Mouse (Mus musculus): Measurements from ENCODE around the gene Trim44. TPM values are rescaled to one million over a fixed set of nuclear protein-coding genes. Genes with fewer than 3 reads are reported as not detected.

Gene Trim44
- total RNA-seq, 2 experiments from 2014 or later: 176 to 181 TPM

GRCm38 (mm10) chr2:102409741-102410140 is 2.1 kb upstream of the Trim44 start:
- intact Hi-C loops (cut with DNase I): no loop called here
- DNase-seq (ENCODE audit: low spot score in 2 of 2): no peak

- intact Hi-C loops (cut with DNase I): no loop called here
- DNase-seq (ENCODE audit: low spot score in 2 of 2): no peak
Measured at GRCm38 (mm10) chr2:102406324-102407304, 1.0 kb downstream of the Trim44 start.

- no peak for DNase-seq (ENCODE audit: low spot score in 2 of 2)
- intact Hi-C loops (cut with DNase I): loop anchor here (5.0 kb wide), 1 partner anchor 497 kb away; no protein-coding TSS in a partner anchor
Measured at GRCm38 (mm10) chr2:102403982-102404381, 3.6 kb downstream of the Trim44 start.

GRCm38 (mm10) chr2:102403306-102403705 is 4.3 kb downstream of the Trim44 start:
- intact Hi-C loops (cut with DNase I): loop anchor here (5.0 kb wide), 1 partner anchor 496 kb away; no protein-coding TSS in a partner anchor
- no peak for DNase-seq (ENCODE audit: low spot score in 2 of 2)

GRCm38 (mm10) chr2:102401352-102401692 is 6.3 kb downstream of the Trim44 start:
- intact Hi-C loops (cut with DNase I): loop anchor here (5.0 kb wide), 1 partner anchor 494 kb away; no protein-coding TSS in a partner anchor
- no peak for DNase-seq (ENCODE audit: low spot score in 2 of 2)

GRCm38 (mm10) chr2:102400605-102401351 is 6.8 kb downstream of the Trim44 start:
- peak; percentile 90 to 96 for DNase-seq (ENCODE audit: low spot score in 2 of 2)
- intact Hi-C loops (cut with DNase I): loop anchor here (1.0 to 5.0 kb wide), 2 partner anchors 50 to 493 kb away; no protein-coding TSS in a partner anchor

GRCm38 (mm10) chr2:102399864-102400604 is 7.6 kb downstream of the Trim44 start:
- no peak for DNase-seq (ENCODE audit: low spot score in 2 of 2)
- intact Hi-C loops (cut with DNase I): loop anchor here (1.0 to 5.0 kb wide), 2 partner anchors 50 to 493 kb away; no protein-coding TSS in a partner anchor

- intact Hi-C loops (cut with DNase I): no loop called here
- no peak for DNase-seq (ENCODE audit: low spot score in 2 of 2)
Measured at GRCm38 (mm10) chr2:102396493-102396892, 11.1 kb downstream of the Trim44 start.

GRCm38 (mm10) chr2:102393457-102393856 is 14.2 kb downstream of the Trim44 start:
- intact Hi-C loops (cut with DNase I): no loop called here
- no peak for DNase-seq (ENCODE audit: low spot score in 2 of 2)

- no peak for DNase-seq (ENCODE audit: low spot score in 2 of 2)
- intact Hi-C loops (cut with DNase I): no loop called here
Measured at GRCm38 (mm10) chr2:102385328-102385902, 22.2 kb downstream of the Trim44 start.

GRCm38 (mm10) chr2:102384496-102384895 is 23.1 kb downstream of the Trim44 start:
- intact Hi-C loops (cut with DNase I): no loop called here
- no peak for DNase-seq (ENCODE audit: low spot score in 2 of 2)

- intact Hi-C loops (cut with DNase I): no loop called here
- DNase-seq (ENCODE audit: low spot score in 2 of 2): no peak
Measured at GRCm38 (mm10) chr2:102384057-102384456, 23.6 kb downstream of the Trim44 start.

GRCm38 (mm10) chr2:102383069-102383834 is 24.4 kb downstream of the Trim44 start:
- no peak for DNase-seq (ENCODE audit: low spot score in 2 of 2)
- intact Hi-C loops (cut with DNase I): no loop called here

GRCm38 (mm10) chr2:102382519-102382918 is 25.1 kb downstream of the Trim44 start:
- no peak for DNase-seq (ENCODE audit: low spot score in 2 of 2)
- intact Hi-C loops (cut with DNase I): no loop called here

GRCm38 (mm10) chr2:102380581-102380980 is 27.0 kb downstream of the Trim44 start:
- intact Hi-C loops (cut with DNase I): no loop called here
- DNase-seq (ENCODE audit: low spot score in 2 of 2): no peak

GRCm38 (mm10) chr2:102378928-102379327 is 28.7 kb downstream of the Trim44 start:
- no peak for DNase-seq (ENCODE audit: low spot score in 2 of 2)
- intact Hi-C loops (cut with DNase I): no loop called here

GRCm38 (mm10) chr2:102378381-102378780 is 29.2 kb downstream of the Trim44 start:
- DNase-seq (ENCODE audit: low spot score in 2 of 2): no peak
- intact Hi-C loops (cut with DNase I): no loop called here

- no peak for DNase-seq (ENCODE audit: low spot score in 2 of 2)
- intact Hi-C loops (cut with DNase I): no loop called here
Measured at GRCm38 (mm10) chr2:102377370-102377769, 30.3 kb downstream of the Trim44 start.
